Mouse (Mus musculus): ENCODE data around the gene AI464131.
"Not testable (repeated sequence)": the region's sequence is repeated elsewhere in the genome, so short reads cannot be mapped to it uniquely, and the experiment has no call there.

Gene AI464131

DNA sequence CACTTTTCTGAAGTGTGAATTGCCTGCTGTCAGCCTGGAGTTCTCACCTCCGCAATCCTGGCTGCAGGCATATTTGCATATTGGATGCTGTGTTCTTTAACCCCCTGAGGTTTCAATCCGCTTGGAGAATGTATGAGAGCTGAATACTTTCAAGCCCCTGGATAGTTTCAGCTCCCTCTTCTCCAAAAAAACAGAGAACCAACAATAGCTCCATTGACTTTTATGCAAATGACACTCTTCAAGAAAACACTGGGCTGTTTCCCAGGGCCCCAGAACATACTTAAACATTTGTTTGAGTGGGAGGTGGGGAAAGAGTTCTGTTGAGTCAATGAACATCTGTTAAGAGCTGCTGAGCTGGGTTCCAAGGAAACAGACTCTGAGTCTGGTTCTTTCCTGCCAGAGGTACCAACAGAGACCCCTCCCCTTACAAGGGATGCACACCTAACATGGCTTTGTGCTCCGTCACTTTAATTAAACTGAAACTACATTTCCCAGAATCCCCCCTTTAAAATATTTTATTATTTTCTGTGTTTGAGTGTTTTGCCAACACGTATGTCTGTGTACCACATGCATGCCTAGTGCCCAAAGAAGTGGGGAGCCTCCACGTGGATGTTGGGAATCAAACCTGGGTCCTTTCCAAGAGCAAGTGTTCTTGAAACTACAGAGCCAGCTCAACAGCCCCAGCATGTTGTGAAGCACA, 32.0 kb downstream of the AI464131 start:
- intact Hi-C loops (cut with DNase I) = no loop called here

DNA sequence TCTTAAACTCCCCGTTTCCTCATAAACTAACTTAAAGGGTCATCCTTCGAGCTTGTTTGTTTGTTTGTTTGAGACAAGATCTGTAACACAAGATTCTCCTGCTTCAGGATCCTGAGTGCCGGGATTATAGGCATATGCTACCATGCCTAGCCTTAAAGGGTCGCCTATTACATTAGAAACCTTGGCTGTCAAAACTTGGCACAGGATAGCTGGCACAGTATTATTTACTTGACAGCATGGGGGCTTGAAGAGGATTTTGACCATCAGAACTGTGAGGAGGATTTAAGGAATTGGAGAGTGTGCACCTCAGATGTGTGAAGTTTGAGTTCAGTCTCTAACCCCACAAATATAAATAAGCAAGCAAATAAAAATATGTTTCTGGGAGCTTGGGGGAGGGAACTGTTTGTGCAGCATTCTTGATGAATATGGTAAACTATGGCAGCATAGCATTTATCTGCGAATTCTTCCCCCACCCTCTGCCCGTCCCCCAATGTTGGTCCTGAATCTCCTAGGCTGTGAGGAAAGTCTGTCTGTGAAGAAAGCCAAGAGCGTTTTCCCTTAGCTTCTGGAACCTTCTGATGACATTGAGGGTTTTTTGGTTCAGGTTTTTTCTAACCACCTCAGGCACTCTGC, 32.7 kb downstream of the AI464131 start:
- intact Hi-C loops (cut with DNase I) = no loop called here

DNA sequence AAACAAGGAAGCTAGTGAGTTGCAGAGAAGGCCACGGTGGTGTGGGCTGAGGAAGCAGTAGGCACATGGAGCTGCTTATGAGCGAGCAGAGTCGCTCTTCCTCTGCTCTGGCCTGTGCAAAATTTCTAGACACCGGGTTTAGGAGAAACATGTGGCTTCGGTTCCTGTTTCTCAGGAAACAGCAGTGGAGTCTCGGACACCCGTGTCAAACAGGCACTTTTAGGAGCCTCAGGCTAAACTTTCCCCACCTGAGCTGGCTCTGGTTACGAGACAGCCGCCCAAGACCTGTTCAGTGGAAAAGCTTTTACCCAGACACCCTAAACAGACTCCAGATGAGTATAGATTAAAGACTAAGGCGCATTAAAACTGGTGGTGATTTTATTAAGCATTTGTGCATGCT, 33.7 kb downstream of the AI464131 start:
- intact Hi-C loops (cut with DNase I) = loop anchor here (2.0 to 5.0 kb wide), 3 partner anchors 38 to 240 kb away; no protein-coding TSS in a partner anchor

DNA sequence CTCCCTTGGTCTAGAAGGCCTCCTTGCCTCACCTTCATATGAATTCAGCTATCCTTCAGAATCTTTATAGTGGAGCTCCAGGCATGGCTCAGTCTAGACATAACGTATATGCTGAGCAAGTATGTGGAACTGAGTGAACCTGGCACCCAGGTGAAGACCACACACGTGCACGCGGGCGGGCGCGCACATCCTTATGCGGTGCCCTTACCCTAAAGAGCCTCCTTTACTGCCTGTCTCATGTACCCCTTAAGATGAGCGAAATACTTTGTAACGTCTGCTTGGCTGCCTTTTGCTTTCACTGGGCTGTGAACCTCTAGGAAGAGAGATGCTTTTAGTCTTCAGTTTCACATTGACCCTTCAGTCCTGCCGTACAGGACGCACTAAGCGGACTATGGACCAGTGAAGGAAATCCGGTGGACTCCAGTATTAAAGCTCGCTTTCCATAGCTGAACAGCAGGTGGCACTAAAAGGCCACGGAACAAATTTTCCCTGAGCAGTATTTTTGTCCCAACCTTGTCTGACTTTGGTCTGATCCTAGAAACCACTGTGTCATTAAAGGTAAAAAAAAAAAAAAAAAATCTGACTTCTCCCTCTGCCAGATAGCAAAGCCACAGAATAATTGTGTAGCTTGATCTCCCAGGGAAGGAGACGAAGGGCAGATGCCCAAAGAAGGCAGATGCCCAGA, 34.3 kb downstream of the AI464131 start:
- intact Hi-C loops (cut with DNase I) = loop anchor here (2.0 to 5.0 kb wide), 3 partner anchors 39 to 240 kb away; no protein-coding TSS in a partner anchor

DNA sequence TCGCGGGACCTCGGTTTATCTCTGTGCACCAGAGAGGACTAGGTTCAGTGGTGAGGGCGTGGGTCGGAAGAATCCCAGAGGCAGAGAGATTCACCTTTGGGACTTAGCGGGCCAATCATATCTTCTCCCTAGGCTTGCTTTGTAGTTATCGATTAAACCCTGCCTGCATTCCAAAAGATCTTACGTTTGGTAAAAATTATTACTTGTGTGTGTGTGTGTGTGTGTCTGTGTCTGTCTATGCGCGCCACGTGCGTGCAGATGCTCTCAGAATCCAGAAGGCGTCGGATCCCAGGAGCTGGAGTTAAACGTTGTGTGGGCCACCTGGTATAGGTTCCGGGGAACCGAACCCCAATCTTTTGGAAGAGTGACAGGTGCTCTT, 37.6 kb downstream of the AI464131 start:
- intact Hi-C loops (cut with DNase I) = loop anchor here (5.0 kb wide), 1 partner anchor 42 kb away; no protein-coding TSS in a partner anchor

DNA sequence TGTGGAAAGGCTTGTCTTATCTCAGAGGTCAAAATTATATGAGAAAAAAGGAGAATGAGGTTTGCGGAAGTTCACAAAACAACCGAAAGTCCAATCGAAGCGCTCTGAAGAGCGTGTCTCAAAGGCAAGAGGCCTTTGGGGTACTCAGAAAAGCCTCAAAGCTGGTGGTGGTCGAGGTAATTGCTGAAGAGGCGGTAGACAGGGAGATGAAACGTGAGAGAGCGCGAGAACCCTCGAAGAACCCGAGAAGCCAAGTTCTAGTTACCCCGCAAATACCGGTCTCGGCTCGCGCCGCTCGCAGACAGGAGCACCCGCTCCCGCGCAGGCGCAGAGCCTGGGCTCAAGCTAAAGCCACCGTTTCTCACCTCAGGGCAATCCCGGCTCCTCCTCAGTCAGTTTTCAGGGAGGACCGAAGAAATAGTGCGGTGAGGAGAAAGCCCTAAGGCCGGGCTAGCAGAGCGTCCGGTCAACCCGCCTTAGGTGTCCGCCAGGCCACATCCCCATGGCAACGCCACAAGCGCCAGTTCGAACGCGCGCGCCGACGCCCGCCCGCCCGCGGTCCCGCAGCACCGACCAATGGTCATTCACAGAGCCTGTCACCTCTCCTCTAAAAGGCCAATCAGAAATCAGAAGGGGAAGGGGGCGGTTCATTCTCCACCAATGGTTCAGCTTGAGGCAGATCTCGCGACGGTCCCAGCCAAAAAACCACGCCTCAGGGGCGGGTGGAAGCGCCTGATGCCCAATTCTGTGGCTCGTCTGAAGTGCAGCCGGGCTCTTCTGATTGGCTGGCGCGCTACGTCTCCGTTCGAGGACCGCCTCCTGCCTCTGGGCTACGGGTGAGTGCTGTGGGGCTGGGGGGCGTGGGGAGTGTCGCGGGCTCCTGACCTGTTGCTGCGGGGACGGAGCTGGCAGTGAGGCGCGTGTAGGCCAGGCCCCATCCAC, 38.3 kb downstream of the AI464131 start, which contains the start of the genes Kif24 and Nudt2:
Kif24 (minus strand) TSS at position 543 of the 942 bp plus-strand sequence.
Nudt2 (plus strand) TSS at position 807 of the 942 bp plus-strand sequence.
- intact Hi-C loops (cut with DNase I) = loop anchor here (5.0 kb wide), 1 partner anchor 43 kb away; no protein-coding TSS in a partner anchor

DNA sequence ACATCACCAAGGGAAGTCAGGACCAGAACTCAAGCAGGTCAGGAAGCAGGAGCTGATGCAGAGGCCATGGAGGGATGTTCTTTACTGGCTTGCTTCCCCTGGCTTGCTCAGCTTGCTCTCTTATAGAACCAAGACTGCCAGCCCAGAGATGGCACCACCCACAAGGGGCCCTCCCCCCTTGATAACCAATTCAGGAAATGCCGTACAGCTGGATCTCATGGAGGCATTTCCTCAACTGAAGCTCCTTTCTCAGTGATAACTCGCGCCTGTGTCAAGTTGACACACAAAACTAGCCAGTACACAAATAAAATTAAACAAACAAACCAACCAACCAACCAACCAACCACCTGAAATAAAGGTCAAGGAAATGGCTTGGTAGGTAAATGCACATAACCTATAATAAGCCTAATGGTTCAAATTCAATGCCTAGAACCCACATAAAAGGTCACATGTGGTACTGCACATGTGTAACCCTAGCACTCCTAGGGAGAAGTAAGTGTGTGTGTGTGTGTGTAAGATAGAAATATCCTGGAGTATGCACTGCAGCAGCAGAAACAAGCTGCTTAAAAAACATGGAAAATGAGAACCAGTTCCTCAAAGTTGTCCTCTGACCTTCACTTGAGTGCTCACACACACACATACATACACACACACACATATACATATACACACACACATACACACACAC, 39.7 kb downstream of the AI464131 start:
- intact Hi-C loops (cut with DNase I) = not testable (repeated sequence)

DNA sequence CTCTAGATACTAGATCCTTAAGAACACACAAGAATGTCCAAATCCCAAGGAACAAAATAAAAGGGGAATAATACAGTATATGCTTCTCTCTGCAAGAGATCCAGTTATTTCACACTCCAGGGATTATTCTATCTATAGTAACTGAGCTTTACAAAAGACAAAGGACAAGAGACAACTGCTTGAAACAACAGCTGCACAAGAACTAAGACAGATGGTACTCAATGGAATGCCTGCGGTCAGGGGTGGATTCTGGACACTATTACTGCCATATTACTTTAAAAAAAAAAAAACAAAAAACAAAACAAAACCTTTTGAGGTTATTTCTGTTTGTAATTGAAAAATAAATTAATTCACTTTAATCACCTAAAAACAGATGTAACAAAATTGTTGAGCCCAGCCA, 42.2 kb downstream of the AI464131 start:
- intact Hi-C loops (cut with DNase I) = no loop called here

DNA sequence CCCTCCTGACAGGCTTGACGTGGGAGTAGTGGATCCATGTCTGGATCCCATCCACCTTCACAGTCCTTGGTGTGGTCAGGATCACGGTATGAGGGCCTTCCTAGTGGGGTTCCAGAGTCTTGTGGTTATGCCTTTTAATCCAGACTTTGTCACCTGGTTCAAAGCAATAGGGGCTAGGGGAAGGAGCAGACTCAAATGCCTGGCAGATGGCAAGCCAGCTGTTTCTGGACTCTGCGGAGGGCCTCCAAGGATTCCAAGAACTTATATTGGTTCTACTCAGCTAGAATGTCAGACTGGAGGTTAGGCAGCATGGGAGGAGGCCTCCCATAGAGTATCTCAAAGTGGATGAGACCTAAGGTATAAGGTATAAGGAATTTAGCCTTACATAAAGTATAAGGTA, 55.3 kb downstream of the AI464131 start:
- intact Hi-C loops (cut with DNase I) = no loop called here
